Mouse (Mus musculus) thymus, postnatal 4 days (tissue): Measurements from ENCODE around the gene Ece2.

Experiments used
- DNase-seq: peaks from one replicate; pipeline ENCODE4 v3.0.0; 2021

Gene Ece2

GRCm38 (mm10) chr16:20629731-20630634, at the start of gene Ece2:
Gene Ece2 (plus strand): TSS chr16:20629828.
- DNase-seq = peak; percentile 52

GRCm38 (mm10) chr16:20589366-20589938, 40.2 kb upstream of the Ece2 start, which contains the start of gene Vwa5b2:
Gene Vwa5b2 (plus strand): TSS chr16:20589471.
- no peak for DNase-seq

GRCm38 (mm10) chr16:20589939-20590679, 39.5 kb upstream of the Ece2 start:
- peak; percentile 26 for DNase-seq

GRCm38 (mm10) chr16:20590680-20591038, 39.0 kb upstream of the Ece2 start:
- DNase-seq = no peak

GRCm38 (mm10) chr16:20591076-20591705, 38.4 kb upstream of the Ece2 start:
- DNase-seq = peak; percentile 36

GRCm38 (mm10) chr16:20595060-20595673, 34.5 kb upstream of the Ece2 start:
- DNase-seq = no peak

- DNase-seq = no peak
Observed at GRCm38 (mm10) chr16:20595737-20596136, 33.9 kb upstream of the Ece2 start.

GRCm38 (mm10) chr16:20596687-20597441, 32.8 kb upstream of the Ece2 start:
- DNase-seq = no peak

GRCm38 (mm10) chr16:20600511-20600910, 29.1 kb upstream of the Ece2 start:
- DNase-seq = no peak

- no peak for DNase-seq
Observed at GRCm38 (mm10) chr16:20604705-20605104, 24.9 kb upstream of the Ece2 start.

GRCm38 (mm10) chr16:20610501-20611356, 18.9 kb upstream of the Ece2 start:
- peak; percentile 78 for DNase-seq

- DNase-seq = peak; percentile 85
Observed at GRCm38 (mm10) chr16:20611357-20612227, 18.0 kb upstream of the Ece2 start, which contains the start of the genes Eef1akmt4, Gm49333 and Alg3. Gene Eef1akmt4 (plus strand): TSS chr16:20611593. Gene Gm49333 (plus strand): TSS chr16:20611610. Gene Alg3 (minus strand): TSS chr16:20611735.

GRCm38 (mm10) chr16:20619541-20620398, 9.9 kb upstream of the Ece2 start:
- DNase-seq = peak; percentile 36

GRCm38 (mm10) chr16:20620399-20620735, 9.3 kb upstream of the Ece2 start:
- DNase-seq = no peak

GRCm38 (mm10) chr16:20620751-20621190, 8.9 kb upstream of the Ece2 start:
- peak; percentile 53 for DNase-seq

GRCm38 (mm10) chr16:20621191-20621990, 8.2 kb upstream of the Ece2 start, which contains the start of gene Camk2n2:
Gene Camk2n2 (minus strand): TSS chr16:20621287.
- peak; percentile 65 for DNase-seq

- DNase-seq = peak; percentile 49
Observed at GRCm38 (mm10) chr16:20621991-20622685, 7.5 kb upstream of the Ece2 start.
